Mouse (Mus musculus): ENCODE measurements around the gene Bpifa5. TPM values are rescaled to one million over a fixed set of nuclear protein-coding genes. Genes with fewer than 3 reads are reported as not detected.

Gene Bpifa5
- not detected for total RNA-seq (2023)

GRCm38 (mm10) chr2:154162307-154162706, at the start of gene Bpifa5:
Gene Bpifa5, plus strand, starts transcription at chr2:154162607.

GRCm38 (mm10) chr2:154130120-154130519, 32.3 kb upstream of the Bpifa5 start, which contains the start of gene Bpifa3:
Gene Bpifa3, plus strand, starts transcription at chr2:154130336.

GRCm38 (mm10) chr2:154142580-154142979, 19.8 kb upstream of the Bpifa5 start, which contains the start of gene Bpifa1:
Gene Bpifa1, plus strand, starts transcription at chr2:154142880.

GRCm38 (mm10) chr2:154190546-154191258, 28.3 kb downstream of the Bpifa5 start, which contains the start of gene Bpifb1:
Gene Bpifb1, plus strand, starts transcription at chr2:154190818.

Other genes with a start within 250 kb of the Bpifa5 start
- not detected for gene Bpifb3, start 244.4 kb upstream of the Bpifa5 start, total RNA-seq (2023)
- gene Bpifb4, start 224.4 kb upstream of the Bpifa5 start, total RNA-seq (2023) = not detected
- not detected for gene Bpifa6, start 187.7 kb upstream of the Bpifa5 start, total RNA-seq (2023)
- gene Bpifa2, start 154.3 kb upstream of the Bpifa5 start, total RNA-seq (2023) = not detected
- not detected for gene Bpifa3, start 32.3 kb upstream of the Bpifa5 start, total RNA-seq (2023)
- gene Bpifa1, start 19.7 kb upstream of the Bpifa5 start, total RNA-seq (2023) = not detected
- not detected for gene Bpifb1, start 28.2 kb downstream of the Bpifa5 start, total RNA-seq (2023)
- gene Bpifb5, start 61.1 kb downstream of the Bpifa5 start, total RNA-seq (2023) = not detected
- not detected for gene Bpifb9a, start 95.2 kb downstream of the Bpifa5 start, total RNA-seq (2023)
- gene Bpifb9b, start 144.6 kb downstream of the Bpifa5 start, total RNA-seq (2023) = not detected
- 10 to 100 TPM; 14.2 to 15.9 TPM for gene Cdk5rap1, start 210.4 kb downstream of the Bpifa5 start, total RNA-seq (2023)
- under 1 TPM; 0.26 to 0.36 TPM for gene Snta1, start 245.5 kb downstream of the Bpifa5 start, total RNA-seq (2023)